Mouse (Mus musculus) frontal cortex, adult (tissue): ENCODE results near the gene Alkbh7.

ENCODE experiments used
- ATAC-seq: cut with Nextera tagmentation; 2 replicates; pipeline ENCODE4 v1.9.2; 2017; ENCODE audit warnings: mild to moderate bottlenecking, moderate library complexity, mixed read lengths; ENCODE audit not compliant: low TSS enrichment

Gene Alkbh7

DNA sequence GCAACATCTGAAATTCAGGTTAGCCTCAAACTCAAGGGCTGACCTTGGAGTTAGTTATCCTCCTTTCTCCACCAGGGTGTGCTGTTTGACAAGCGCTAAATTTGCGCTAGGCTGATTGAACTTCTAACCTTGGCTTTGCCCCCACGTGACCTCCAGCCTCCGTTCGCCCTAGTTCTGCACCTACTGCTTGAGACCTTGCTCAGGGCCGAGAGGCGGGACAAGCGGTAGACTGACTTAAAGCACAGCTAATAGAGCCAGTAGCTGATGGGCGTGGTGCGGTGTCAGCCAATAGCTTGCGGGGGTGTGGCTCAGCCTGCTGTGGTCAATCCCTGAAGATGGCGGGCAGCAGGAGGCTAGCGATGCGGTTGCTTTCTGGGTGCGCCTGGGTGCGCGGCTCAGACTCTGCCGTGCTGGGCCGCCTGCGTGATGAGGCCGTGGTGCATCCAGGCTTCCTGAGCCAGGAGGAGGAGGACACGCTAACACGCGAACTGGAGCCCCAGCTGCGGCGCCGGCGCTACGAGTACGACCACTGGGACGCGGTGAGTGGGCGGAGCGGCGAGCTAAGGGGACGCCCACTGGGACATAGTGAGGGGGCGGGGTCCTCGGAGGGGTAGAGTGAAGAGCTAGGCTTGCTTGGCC lies at the start of gene Alkbh7:
Gene Alkbh7 (plus strand): TSS at position 311 of the 639 bp plus-strand sequence.
- ATAC-seq, result peak; percentile 92

DNA sequence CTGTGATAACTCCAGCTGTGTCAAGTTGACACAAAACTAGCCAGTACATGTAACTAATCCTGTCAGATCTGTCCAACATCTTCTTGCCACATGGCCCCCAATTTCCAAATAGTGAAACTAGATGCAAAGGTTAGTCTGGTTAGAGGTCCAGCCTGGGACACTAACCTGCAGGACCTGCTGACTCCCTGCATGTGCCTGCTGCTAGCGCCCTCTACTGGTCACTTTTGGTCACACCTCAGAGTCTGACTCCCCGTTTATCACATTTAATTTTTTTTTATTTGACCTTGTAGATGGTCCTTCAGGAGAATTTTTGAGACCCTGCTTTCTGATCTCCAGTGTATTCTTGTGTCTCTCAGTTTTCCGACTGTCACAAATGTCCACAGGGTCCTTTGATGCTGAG lies 46.2 kb upstream of the Alkbh7 start:
- ATAC-seq, result no peak; the same call in 1 of the 2 replicates

DNA sequence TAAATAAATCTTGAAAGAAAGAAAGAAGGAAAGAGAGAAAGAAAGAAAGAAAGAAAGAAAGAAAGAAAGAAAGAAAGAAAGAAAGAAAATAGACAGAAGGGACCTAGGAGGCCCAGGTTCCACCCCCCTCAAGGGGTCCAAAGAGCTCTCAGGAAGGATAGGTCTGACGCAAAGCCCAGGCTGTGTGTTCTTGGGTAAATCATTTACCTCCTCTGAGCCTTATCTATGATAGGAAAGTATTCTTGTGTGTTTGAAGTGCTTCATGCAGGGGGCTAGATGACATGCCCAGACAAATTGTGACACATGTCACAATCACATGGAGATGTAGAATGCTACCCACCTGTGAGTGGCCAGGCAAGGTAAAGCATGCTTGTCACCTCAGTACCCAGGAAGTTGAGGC lies 44.5 kb upstream of the Alkbh7 start:
- no peak for ATAC-seq

DNA sequence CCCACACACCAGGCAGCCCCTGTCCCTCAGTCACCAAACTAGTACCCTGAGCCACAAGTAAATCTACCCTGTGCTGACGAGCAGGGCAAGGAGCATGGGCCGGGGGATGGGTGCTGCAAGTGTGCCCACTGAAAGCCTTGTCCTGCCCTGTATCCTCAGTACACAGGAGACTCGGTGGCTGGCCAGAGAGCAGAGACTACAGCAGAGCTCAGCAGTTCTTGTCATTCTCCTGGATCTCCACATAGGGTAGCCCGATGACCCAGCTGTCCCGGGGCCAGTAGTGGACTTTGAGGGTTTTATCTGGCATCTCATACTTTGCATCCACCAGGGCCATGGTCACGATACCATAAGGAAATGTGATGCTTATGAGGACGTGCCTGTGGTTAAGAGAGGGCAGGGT lies 42.3 kb upstream of the Alkbh7 start:
- ATAC-seq, result no peak

DNA sequence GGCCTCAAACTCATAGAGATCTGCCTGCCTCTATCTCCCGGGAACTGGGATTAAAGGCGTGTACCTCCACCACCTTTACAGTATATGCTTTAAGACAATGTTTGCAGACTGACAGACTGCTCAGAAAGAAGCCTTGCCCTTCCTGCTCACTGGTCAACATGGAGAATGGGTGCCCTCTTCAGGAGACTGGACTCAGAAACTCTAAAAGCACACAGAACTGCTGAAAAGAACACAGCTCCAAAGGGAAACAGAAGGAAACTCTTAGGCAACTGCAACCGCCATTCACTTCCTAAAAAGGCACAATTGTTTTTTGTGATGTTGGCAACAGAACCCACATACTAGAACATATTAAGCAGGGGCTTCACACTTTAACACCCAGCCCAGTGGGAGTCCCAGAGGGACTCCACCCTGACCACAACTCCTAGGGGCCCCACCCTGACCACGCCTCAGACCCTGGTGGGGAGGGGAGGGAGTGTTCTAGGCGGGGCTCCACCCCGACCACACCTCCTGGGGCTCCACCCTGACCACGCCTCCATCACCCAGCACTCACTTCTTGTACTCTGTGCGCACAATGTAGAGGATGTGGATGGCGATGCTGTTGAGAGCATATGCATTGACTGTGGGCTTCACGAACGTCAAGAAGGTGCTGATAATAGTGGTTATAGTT lies 39.2 kb upstream of the Alkbh7 start:
- no peak for ATAC-seq

DNA sequence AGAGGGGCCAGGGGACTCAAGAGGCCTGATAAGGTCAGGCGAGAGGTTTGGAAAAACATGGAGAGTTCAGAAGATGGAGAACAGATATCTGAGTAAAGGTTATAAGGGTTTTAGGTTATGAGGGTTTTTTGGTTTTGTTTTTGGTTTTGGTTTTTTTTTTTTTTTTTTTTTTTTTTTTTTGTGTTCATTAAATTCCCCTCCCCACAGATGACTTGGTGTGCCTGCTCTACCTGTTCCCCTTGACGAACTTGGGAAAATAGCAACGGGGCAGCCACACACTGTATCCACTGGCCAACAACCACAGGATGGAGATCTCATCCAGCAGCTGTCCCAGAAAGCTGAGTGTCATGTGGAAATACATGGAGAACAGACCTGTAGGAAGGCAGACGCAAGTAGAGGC lies 38.5 kb upstream of the Alkbh7 start:
- no peak for ATAC-seq

DNA sequence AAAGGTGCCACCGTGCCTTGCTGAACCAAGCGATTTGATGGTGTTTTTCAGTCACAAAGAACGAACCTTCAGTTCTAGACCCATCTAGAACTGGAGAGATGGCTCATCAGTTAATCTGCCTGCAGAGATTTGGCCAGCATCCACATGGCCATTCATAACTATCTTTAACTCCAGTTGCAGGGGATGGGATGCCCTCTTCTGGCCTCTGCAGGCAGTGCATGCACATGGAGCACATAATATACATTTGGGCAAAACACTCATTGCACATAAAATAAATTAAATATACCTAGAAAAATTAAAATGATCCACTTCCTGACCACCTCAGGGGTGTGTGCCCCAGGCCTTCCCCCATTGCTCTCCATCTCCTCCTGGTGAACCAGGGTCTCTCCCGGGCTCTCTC lies 35.3 kb upstream of the Alkbh7 start:
- ATAC-seq, result no peak

DNA sequence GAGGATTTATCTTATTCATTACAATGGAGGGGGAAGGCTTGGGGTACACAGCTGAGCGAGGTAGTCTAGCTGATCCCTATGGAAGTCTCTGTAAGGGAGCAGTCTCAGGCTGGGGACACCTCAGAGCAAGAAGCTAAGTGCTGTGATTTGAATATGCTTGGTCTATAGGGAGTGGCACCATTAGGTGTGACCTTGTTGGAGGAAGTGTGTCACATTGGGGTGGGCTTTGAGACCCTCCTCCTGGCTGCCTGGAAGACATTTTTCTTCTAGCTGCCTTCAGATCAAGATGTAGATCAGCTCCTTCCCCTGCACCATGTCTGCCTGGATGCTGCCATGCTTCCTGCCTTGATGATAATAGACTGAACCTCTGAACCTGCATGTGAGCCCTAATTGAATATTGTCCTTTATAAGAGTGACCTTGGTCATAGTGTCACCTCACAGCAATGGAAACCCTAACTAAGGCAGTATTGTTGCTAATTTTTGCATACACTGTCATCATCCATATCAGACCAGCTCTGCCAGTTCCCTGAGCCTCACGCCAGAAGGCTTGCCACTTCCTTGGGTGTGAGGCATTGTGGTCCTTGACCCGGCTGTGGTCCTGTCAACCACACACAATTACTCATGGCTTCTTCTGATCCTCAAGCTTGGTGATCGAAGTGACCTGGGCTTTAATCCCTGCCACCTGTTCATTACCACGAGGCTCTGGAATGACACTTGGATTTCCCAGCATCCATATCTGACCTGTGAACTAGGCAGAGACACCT lies 34.3 kb upstream of the Alkbh7 start:
- no peak for ATAC-seq

DNA sequence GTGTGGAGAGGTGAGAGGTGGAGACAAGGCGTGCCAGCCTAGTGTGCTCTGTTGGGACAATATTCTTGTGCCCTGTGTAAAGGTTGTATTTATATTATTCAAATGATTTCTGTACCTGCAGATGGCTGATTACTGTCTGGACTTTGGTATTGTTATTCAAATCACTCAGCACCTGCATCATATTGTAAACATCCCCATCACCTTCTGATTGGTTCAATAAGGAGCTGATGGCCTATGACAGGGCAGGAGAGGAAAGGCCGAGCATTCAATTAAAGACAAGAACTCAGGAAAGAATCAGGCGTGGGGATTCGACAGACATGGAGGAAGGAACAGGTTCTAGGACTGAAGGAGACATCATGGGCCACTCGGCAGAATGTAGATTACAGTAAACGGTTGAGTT lies 33.5 kb upstream of the Alkbh7 start:
- no peak for ATAC-seq

DNA sequence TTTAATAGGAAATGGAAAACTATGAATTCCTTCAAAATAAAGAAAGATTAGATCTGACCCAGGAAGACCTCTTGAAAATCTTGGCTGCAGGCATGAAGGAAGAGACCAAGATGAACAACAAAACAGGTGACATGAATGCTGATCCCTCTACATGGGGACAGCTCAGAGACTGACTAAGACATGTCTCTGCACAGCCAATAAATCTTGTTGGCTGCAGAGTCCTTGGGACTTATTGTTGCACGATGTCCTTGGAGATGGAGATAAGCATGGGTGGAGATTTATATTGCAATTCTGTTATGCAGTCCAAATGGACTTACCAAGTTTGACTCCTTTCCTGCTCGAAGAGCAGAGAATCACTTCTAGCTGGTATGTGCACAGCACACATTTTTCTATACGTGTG lies 27.8 kb upstream of the Alkbh7 start:
- ATAC-seq, result no peak

DNA sequence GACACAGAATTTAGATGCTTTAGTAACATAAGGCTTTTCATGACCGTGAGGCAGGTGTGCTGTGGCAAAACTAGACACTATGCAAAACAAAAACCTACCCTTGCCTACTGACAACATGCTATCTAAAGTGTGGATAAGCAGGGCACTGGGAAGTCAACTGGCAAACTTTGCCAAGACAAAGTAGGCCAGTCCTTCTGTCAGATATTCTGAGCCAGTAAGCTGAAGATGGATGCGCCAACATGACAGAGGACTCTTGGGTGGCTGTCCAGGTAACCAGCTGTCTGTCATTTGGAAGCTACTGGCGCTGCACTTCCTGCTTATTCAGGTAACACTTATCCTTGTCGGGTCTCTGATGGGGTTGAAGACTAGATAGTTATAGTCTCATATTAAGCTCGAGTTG lies 27.1 kb upstream of the Alkbh7 start:
- no peak for ATAC-seq

DNA sequence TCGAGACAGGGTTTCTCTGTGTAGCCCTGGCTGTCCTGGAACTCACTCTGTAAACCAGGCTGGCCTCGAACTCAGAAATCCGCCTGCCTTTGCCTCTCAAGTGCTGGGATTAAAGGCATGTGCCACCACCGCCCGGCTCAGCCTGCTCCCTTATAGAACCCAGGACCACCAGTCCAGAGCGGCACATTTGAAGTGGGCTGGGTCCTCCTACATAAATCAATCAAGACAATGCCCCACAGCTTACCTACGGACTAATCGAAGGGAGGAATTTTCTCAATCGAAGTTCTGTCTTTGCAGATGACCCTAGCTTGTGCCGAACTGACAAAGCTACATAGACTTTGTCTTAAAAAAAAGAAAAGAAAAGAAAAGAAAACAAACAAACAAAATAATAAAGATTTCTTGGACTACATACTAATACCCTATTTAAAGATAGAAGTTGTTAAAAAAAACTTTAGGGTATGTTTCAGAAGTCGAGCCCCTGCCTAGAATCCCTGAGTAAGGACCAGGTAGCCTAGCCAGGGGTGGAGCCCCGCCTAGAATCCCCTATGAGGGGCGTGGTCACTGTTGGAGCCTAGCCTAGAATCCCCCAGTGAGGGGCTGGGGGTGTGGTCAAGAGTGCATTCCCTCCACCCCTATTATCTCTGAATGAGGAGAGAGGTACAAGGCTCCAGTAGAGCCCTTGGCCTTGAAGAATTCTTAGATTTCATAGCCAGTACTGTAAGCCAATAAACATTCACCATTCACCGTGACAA lies 23.0 kb upstream of the Alkbh7 start:
- ATAC-seq, result no peak

DNA sequence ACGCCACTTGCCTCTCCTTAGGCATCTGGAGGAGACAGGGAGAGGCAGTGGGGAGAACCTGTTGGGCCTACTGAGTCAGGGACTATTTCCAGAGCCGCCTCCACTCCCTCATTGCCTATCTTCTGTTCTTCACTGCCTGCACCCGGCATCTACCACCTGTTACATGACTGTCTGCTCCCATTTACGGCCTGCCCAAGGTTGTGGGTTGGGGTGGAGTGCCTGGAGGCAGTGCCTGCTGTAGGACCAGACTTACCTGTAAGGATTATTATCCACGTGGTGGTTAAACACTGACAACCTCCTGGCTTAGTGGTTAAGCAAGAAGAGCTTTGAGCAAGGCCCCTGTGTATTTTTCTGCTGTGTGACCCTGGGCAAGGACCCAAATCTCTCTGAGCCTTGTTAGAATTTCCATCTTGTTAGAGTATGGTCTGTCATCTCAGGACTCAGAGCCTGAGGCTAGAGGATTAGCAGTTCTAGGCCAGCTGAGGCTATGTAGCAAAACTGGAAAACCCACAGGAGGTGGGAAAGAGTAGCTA lies 22.4 kb upstream of the Alkbh7 start:
- no peak for ATAC-seq

DNA sequence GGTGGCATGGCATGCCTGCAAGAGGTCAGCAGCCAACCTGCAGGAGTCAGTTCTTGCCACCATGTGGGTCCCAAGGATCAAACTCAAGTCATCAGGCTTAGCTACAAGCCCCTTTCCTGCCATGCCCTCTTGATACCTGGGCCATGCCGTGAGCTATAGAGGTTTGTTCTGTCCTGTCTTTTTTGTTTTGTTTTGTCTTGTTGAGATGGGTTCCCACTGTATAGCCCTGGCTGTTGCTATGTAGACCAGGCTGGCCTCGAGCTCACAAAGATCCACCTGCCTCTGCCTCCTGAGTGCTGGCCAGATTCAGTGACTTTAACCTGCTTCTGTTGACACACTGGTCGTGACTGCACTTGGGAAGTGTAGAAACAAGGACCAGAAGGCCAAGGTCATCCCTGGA lies 21.7 kb upstream of the Alkbh7 start:
- no peak for ATAC-seq

DNA sequence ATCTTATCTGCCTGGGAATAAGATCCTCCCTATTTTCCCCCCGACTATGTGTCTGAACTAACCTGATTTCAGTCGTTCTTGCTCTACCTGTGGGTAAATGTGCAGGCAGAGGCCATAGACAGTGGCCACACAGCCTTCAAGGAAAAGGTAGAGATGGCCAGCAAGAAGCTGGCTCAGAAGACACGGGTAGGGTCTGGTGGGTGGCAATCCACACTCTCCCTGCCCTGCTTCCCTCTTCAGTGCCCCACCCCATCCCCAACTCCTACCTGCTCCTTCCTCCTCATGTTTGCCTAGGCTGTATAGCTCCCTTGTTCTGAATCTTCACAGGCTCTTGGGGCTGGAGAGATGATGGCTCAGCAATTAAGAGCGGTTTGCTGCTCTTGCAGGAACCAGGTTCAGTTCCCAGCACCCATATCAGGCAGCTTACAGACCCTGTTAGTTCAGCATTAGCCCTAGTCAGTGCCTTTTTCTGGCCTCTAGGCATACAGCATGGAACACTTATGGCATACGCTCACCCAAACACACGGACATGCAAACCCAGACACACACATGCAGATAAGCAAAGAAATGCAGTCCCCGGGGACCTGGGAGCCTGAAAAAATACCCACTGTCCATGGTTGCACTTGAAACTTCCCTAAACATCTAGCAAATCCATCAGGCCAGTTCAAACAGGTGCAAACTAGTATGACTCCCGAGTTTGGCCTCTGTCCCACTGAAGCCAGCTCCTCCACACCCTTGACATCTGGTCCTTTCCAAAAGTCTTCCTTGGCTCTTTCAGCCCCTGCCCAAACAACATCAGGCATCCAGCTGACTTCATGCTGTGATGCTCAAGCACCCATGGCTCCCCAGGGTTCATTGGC lies 20.4 kb upstream of the Alkbh7 start:
- no peak for ATAC-seq

DNA sequence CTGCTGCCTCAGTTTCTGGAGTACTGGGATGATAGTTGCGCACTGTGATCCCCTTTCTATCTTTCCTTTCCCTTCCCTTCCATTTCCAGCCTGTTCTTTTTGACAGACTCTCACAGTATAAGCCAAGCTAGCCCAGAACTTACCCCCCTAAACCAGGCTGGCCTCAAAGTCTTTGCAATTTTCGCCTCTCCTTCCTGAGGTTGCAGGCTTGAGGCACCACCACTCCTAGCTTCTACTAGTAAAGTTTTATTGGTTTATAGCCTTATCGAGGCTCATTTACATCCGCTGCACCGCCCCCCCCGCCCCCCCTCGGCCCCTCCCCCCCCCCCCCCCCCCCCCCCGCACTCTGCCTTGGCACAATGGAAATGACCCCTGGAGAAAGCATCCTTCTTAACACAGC lies 17.6 kb upstream of the Alkbh7 start:
- ATAC-seq, result no peak

DNA sequence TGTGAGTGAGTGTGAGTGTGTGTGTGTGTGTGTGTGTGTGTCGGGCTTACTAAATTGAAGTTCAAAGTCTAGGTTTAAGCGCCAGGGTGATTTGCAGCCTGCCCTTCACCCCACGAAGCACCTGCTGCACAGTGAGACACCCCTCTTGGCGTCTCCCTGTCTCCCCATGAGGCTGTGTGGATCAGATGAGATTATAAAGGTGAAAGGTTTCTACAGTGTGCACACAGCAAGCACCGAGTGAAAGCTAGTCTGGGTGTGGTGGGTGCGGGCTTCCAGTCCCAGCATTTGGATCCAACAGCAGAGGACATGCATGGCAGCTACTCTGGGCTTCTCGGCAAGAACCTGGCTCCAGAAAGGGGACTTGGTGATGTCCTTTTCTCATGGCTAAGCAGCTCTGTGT lies 16.1 kb upstream of the Alkbh7 start:
- ATAC-seq, result no peak

DNA sequence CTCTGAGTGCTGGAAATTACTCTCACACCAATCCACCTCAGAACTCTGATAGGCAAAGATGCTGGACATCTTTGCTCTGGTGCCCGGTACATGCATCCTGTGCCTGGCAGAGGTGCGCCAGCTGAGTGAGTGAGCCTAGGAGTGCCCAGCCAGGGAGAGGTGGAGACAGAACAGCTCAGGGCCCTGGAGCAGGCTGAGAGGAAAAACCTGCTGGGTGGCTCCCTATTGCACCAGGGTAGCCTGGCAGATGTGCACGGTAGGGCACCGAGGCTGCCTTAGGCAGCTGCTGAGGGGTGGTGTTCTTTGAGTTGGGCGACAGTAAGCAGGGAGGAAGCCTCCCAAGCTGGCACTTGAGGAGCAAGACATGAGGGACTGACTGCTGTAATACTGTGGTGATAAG lies 15.1 kb upstream of the Alkbh7 start, which contains the start of gene Acer1:
Gene Acer1 (minus strand): TSS at position 114 of the 400 bp plus-strand sequence.
- ATAC-seq, result no peak

DNA sequence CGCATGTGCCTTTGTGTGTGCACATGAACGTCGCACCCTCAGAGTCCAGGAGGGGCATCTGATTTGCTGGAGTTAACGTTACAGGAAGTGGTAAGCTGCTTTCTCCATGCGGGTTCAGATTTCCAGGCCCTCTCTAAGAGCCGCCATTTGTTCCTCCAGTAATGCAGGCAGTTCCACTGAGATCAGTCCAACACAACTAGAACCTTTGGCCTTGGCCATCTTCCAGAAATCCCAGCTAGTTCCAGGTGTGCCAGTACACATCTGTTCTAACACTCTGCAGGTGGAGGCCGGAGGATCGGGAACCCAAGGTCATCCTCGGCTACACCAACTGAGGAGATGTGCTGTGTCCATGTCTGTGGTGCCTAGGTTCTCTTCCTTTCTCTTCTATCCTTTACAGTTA lies 12.3 kb upstream of the Alkbh7 start:
- no peak for ATAC-seq

DNA sequence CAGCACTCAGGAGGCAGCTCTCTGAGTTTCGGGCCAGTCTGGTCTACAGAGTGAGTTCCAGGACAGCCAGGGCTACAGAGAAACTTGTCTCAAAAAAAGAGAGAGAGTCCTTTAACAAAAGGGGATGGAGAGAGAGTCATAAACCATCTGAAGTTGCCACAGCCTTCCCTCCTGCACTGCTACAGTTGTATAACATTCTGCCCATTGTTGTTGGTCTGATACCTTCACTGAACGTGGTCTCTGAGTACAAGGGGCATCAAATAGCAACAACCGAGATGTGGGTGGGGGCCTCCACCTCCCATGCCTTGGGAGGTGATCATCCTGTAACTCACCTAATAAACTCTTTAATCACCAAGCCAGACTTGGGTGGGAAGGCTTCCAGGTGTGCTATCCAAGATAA lies 11.5 kb upstream of the Alkbh7 start:
- ATAC-seq, result no peak
